Mouse (Mus musculus) macrophage (primary cell): ENCODE results near the gene Lgals4. TPM values are rescaled to one million over a fixed set of nuclear protein-coding genes. Genes with fewer than 3 reads are reported as not detected.
A peak's percentile ranks its signal among the peaks of the same experiment; 100 is the strongest.

ENCODE experiments used
- H3K27ac ChIP-seq: fragments of 350-480 bp; formaldehyde crosslinking; 2 replicates; pipeline ENCODE4 v1.9.0; 2021
- H3K36me3 ChIP-seq: fragments of 350-480 bp; formaldehyde crosslinking; 2 replicates; pipeline ENCODE4 v1.9.0; 2021; ENCODE audit errors: inconsistent target
- H3K4me3 ChIP-seq: fragments of 350-480 bp; formaldehyde crosslinking; 2 replicates; pipeline ENCODE4 v1.9.0; 2021; ENCODE audit errors: inconsistent target
- H3K79me2 ChIP-seq: fragments of 350-480 bp; formaldehyde crosslinking; 2 replicates; pipeline ENCODE4 v1.9.0; 2021; ENCODE audit errors: inconsistent target
- WGBS: methylation state at CpG from one replicate; pipeline ENCODE4 v1.1.7; 2026; ENCODE audit warnings: inconsistent platforms; ENCODE audit not compliant: missing documents; 5-methylcytosine and 5-hydroxymethylcytosine counted together
- polyA plus RNA-seq: library from polyadenylated mRNA; stranded (reverse); fragments of 250-400 nt; gene quantifications from 3 replicates; pipeline ENCODE4 v1.2.4, GENCODE M21; 2018; ENCODE audit warnings: inconsistent platforms
- total RNA-seq, 78 experiments: library from RNA; depleted of rRNA; stranded (reverse); fragments of 250-400 nt; gene quantifications; 1 replicate in 9 of 78; 2 replicates in 24 of 78; 3 replicates in 43 of 78; 4 replicates in 2 of 78; pipeline ENCODE4 v1.2.4; 2018; ENCODE audit warnings: inconsistent platforms in 56 of 78

Lgals4 gene
- total RNA-seq (2018; cell fraction: chromatin; rRNA removed) = 10 to 100 TPM in 24 of 26 experiments, 1 to 10 TPM in 2; 6.2 to 44.7 (median 16.5) TPM
- total RNA-seq (2018; cell fraction: cytosol; rRNA removed) = under 1 TPM in 22 of 26 experiments, not detected in 4; 0.11 to 0.97 (median 0.34) TPM
- 10 to 100 TPM in 10 of 26 experiments, 1 to 10 TPM in 15, under 1 TPM in 1; 0.92 to 21.5 (median 7.1) TPM for total RNA-seq (2018; cell fraction: nucleus; rRNA removed)
- 0.96 to 1.1 TPM (median 1.1 TPM) in 3 replicates for polyA plus RNA-seq

- no peaks in the 10 kb centered on the region for H3K79me2 ChIP-seq
- no peak within 1 kb of the TSS for H3K27ac ChIP-seq
- H3K36me3 ChIP-seq = peaks cover 25% of the 10 kb centered on the region
- 90% methylated on average over 6 of the region's 6 CpGs for WGBS
- H3K4me3 ChIP-seq = no peak within 1 kb of the TSS
Observed at GRCm38 (mm10) chr7:28833723-28834347, at the start of gene Lgals4. Lgals4 (plus strand) TSS chr7:28833854.

- Histone ChIP-seq H3K4me3 (no peak overlapping the region), H3K36me3 (peaks cover 40% of the 10 kb centered on the region), H3K27ac (no peak overlapping the region), H3K79me2 (no peaks in the 10 kb centered on the region)
- WGBS = 100% methylated on average over 3 of the region's 5 CpGs
Observed at GRCm38 (mm10) chr7:28785161-28785560, 48.5 kb upstream of the Lgals4 start.

- Histone ChIP-seq H3K36me3 (peaks cover 35% of the 10 kb centered on the region), H3K4me3 (no peak overlapping the region), H3K27ac (no peak overlapping the region), H3K79me2 (no peaks in the 10 kb centered on the region)
- 94% methylated on average over 9 of the region's 9 CpGs for WGBS
Observed at GRCm38 (mm10) chr7:28787884-28788283, 45.8 kb upstream of the Lgals4 start.

- Histone ChIP-seq H3K4me3 (no peak within 1 kb of the TSS), H3K36me3 (peaks cover 28% of the 10 kb centered on the region), H3K79me2 (no peaks in the 10 kb centered on the region), H3K27ac (no peak within 1 kb of the TSS)
- 20% methylated on average over 5 of the region's 5 CpGs for WGBS
Observed at GRCm38 (mm10) chr7:28788307-28789195, 45.1 kb upstream of the Lgals4 start, which contains the start of gene Rinl. Rinl (plus strand) TSS chr7:28788969.

GRCm38 (mm10) chr7:28789235-28789634, 44.4 kb upstream of the Lgals4 start:
- Histone ChIP-seq H3K27ac (no peak overlapping the region), H3K79me2 (no peaks in the 10 kb centered on the region), H3K36me3 (peaks cover 21% of the 10 kb centered on the region), H3K4me3 (no peak overlapping the region)
- WGBS = 86% methylated on average over 3 of the region's 3 CpGs

GRCm38 (mm10) chr7:28790066-28790806, 43.4 kb upstream of the Lgals4 start:
- Histone ChIP-seq H3K36me3 (peaks cover 13% of the 10 kb centered on the region; the same call in 1 of the 2 replicates), H3K4me3 (no peak overlapping the region), H3K79me2 (no peaks in the 10 kb centered on the region), H3K27ac (no peak overlapping the region)
- 88% methylated on average over 8 of the region's 8 CpGs for WGBS

GRCm38 (mm10) chr7:28791706-28792105, 41.9 kb upstream of the Lgals4 start:
- H3K4me3 ChIP-seq = no peak overlapping the region
- H3K36me3 ChIP-seq = peaks cover 2% of the 10 kb centered on the region; the same call in 1 of the 2 replicates
- no peak overlapping the region for H3K27ac ChIP-seq
- no peaks in the 10 kb centered on the region for H3K79me2 ChIP-seq

- WGBS = 73% methylated on average over 11 of the region's 14 CpGs
- Histone ChIP-seq H3K4me3 (no peak overlapping the region), H3K79me2 (peaks cover 8% of the 10 kb centered on the region; the same call in 1 of the 2 replicates), H3K36me3 (no peaks in the 10 kb centered on the region; the same call in 1 of the 2 replicates), H3K27ac (no peak overlapping the region)
Observed at GRCm38 (mm10) chr7:28792391-28793185, 41.1 kb upstream of the Lgals4 start.

- Histone ChIP-seq H3K4me3 (no peak overlapping the region), H3K79me2 (peaks cover 12% of the 10 kb centered on the region; the same call in 1 of the 2 replicates), H3K27ac (no peak overlapping the region), H3K36me3 (peaks cover 11% of the 10 kb centered on the region; the same call in 1 of the 2 replicates)
- WGBS = 38% methylated on average over 2 of the region's 2 CpGs
Observed at GRCm38 (mm10) chr7:28793834-28794233, 39.8 kb upstream of the Lgals4 start.

GRCm38 (mm10) chr7:28794496-28794895, 39.2 kb upstream of the Lgals4 start:
- Histone ChIP-seq H3K4me3 (no peak overlapping the region), H3K79me2 (peaks cover 12% of the 10 kb centered on the region; the same call in 1 of the 2 replicates), H3K27ac (no peak overlapping the region), H3K36me3 (peaks cover 15% of the 10 kb centered on the region; the same call in 1 of the 2 replicates)
- WGBS = 90% methylated on average over 3 of the region's 3 CpGs

- Histone ChIP-seq H3K36me3 (peaks cover 15% of the 10 kb centered on the region; the same call in 1 of the 2 replicates), H3K4me3 (peak overlapping the region; percentile 86), H3K27ac (peak overlapping the region; percentile 93), H3K79me2 (peaks cover 12% of the 10 kb centered on the region; the same call in 1 of the 2 replicates)
- WGBS = 3% methylated on average over 15 of the region's 15 CpGs
Observed at GRCm38 (mm10) chr7:28795832-28796231, 37.8 kb upstream of the Lgals4 start.

- WGBS = 13% methylated on average over 32 of the region's 32 CpGs
- Histone ChIP-seq H3K4me3 (peak overlapping the region; percentile 86), H3K36me3 (peaks cover 15% of the 10 kb centered on the region; the same call in 1 of the 2 replicates), H3K79me2 (peaks cover 12% of the 10 kb centered on the region; the same call in 1 of the 2 replicates), H3K27ac (peak overlapping the region; percentile 93)
Observed at GRCm38 (mm10) chr7:28796562-28796975, 37.1 kb upstream of the Lgals4 start.

GRCm38 (mm10) chr7:28799994-28800393, 33.7 kb upstream of the Lgals4 start:
- no peak overlapping the region for H3K4me3 ChIP-seq
- H3K79me2 ChIP-seq = peaks cover 12% of the 10 kb centered on the region; the same call in 1 of the 2 replicates
- H3K36me3 ChIP-seq = peaks cover 15% of the 10 kb centered on the region; the same call in 1 of the 2 replicates
- no peak overlapping the region for H3K27ac ChIP-seq
- WGBS = 94% methylated on average over 9 of the region's 9 CpGs
